Mouse (Mus musculus) forelimb bud, embryonic 11.5 days (tissue): Measurements from ENCODE around the gene L3hypdh.
"Not testable (repeated sequence)": the region's sequence is repeated elsewhere in the genome, so short reads cannot be mapped to it uniquely, and the experiment has no call there.

Experiments used
- DNase-seq: peaks from one replicate; pipeline ENCODE4 v3.0.0-alpha.2; 2012; ENCODE audit warnings: low read depth, low spot score

Gene L3hypdh

GRCm38 (mm10) chr12:72053851-72054250 is 31.4 kb downstream of the L3hypdh start:
- no peak for DNase-seq

DNA sequence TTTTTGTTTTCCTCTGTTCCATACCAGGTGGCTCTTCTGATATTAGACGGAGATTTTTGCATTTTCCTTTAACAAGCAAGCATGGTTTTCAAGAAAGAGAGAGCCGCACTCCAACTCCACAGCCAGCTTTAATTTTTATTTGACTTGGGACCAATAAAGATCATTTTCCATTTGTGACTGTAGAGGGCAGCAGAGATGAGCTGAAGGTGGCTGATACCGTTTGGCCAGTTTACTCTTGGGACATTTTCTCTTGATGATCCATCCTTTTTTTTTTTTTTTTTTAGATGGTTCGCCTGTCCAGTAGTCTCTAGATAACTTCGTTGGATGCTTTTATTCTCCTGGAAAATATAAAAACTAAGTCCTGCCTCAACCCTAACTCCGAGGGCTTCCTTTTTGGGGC is 31.9 kb downstream of the L3hypdh start:
- DNase-seq: peak; percentile 34

- DNase-seq: no peak
These were observed 32.7 kb downstream of the L3hypdh start for GRCm38 (mm10) chr12:72052571-72052970.

DNA sequence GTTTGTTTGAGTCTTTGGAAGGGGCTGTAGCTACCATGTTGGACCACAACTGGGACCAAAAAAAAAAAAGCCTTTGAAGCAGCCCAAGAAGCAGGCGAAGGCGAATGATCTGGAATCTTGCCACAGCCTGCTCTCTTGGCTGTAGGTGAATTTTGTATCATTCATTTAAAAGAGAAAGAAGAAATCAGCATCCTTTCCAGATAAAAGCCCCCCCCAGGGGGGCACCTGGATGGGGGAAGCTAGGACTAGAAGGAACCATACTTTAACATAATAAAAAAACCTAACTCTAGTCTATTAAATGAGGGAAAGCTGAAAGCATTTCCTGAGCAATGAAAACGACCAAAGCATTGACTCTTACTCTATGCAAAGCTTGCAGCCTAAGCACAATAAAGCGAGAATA is 34.4 kb downstream of the L3hypdh start:
- no peak for DNase-seq

DNA sequence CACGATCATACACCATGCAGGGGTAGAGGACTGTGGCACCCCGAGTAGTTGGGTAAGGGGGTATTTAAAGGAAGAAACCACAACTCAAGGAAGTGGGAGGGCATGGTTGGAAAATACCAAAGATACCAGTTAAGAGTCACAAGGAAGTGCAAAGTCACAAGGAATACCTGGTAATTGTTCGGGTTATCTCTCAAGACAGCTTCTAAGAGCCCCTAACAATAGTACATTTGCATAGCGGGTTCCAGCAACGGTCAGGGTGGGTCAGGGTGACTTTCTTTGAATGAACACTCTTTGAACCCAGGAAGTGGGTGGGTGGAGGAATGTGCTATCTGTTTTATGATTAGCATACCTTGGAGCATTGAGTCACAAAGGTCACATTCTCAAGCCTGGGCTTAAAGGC is 35.1 kb downstream of the L3hypdh start:
- DNase-seq: not testable (repeated sequence)

DNA sequence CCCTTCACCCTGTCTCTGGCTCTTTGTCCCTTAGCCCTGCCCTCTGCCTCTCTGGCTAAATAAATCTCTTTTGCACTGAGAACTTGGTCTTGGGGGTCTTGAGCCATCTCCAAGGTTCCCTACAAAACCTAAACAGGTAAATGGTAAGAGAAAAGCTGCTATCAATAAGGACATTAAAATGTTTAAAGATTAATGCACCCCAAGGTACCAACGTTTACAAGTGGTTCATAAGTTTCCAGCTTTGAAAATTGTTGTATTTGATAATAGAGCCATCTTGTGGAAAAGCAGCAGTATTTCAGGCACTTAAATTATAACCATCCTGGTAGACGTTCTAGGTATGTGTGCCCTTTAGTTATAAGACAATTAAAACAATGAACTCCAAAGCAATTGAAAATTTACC is 37.7 kb downstream of the L3hypdh start:
- DNase-seq: peak; percentile 5

GRCm38 (mm10) chr12:72041238-72041637 is 44.0 kb downstream of the L3hypdh start:
- DNase-seq: no peak

DNA sequence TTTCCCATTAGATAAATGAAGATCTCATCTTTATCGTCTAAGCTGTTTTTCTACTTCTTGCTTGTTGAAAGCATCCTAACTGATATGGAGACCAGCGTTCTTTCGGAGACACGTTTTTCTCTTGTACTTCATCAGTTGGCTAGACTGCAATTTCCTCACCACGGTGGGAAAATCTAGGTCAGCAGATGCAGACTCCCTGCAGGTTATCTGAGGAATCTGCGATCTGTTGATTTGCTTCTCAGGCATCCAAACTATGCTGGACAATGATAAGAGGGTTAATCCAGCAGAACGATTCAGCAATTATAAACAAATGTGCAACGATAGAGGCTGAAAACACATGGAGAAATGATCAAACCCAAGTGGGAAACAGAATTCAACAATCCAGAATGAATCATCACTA is 45.7 kb downstream of the L3hypdh start:
- no peak for DNase-seq

DNA sequence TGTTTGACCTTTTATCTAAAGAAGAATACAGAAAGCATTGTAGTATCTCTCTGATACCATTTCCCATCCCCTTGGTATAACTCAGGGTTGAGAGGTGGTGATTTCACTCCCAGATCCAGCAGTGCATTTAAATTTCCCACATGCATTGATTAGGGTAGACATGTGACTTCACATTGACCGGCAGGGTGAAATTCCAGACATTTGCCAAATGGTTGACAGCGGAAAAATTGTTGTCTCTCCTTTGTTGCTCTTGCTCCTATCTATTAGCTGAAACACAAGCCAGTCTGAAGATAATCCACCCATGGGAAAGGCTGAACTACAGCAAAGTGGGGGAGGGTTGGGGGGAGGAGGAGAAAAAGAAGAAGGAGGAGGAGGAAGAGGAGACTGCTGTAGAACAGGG is 46.4 kb downstream of the L3hypdh start:
- no peak for DNase-seq

GRCm38 (mm10) chr12:72037049-72037448 is 48.2 kb downstream of the L3hypdh start:
- DNase-seq: no peak

DNA sequence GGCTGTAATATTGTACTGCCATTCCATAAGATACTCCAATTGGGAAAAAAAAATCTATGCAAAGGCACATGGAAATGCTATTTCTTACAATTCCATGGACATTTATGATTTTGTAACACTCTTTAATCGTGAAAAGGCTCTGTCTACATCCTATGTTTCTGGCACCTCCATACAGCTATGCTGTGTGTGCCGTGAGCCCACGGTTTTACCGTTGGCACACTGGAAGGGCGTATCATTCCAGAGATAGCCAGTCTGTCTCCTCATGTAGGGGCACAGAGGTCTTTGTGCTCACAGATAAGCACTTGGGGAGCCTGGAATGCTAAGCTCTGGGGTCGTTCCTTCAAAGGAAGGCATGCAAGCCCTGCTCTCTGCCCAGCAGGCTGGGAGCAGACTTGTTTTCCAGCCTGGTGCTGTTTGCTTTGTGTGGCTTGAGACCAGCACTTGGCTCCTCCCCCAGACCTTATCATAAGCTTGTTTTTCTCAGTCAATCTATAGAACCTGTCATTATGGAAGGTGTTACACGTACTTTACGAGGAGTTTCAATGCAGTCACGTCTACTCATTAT is 49.1 kb downstream of the L3hypdh start:
- no peak for DNase-seq

DNA sequence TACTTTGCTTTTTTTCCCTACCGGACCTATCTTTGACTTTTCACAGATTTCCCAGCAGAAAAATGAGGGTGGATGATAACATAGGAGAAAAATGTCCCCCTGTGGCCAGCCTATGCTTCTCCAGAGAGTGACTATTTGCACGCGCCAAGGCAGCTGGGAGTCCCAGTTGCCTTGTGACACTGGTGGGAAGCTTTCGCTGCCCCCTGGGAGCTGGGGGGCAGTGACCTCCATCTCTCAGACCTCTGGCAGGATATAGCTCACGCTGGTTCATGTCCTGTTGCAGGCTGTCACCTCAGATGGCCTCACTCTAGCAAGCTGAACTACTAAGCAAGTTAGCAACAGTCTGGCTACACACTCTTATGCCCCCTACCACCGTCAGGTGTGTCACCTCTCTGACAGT is 53.4 kb downstream of the L3hypdh start:
- no peak for DNase-seq

- no peak for DNase-seq
These were observed 54.1 kb downstream of the L3hypdh start for GRCm38 (mm10) chr12:72031171-72031570.

- no peak for DNase-seq
These were observed 59.9 kb downstream of the L3hypdh start for GRCm38 (mm10) chr12:72025275-72025795.

DNA sequence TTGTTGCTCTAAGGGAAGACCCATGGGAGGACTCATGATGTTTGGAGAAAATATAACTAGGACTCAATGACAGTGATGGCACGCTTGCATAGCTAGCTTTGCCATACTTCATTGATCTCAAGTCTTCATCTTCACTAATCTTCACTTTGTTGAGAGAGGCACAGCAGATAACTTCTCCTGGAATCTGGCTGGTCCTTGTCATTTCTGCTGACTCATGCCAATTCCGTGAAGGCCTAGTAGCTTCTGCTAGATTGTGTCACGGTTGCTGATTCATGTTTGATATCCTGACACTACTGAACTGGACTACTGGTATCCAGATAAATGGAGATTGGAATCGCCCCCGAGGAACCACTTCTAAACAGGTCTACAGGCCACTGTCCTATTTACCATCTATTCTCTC is 61.7 kb downstream of the L3hypdh start:
- no peak for DNase-seq
